Mouse (Mus musculus): ENCODE results near the gene Smarcb1. TPM values are rescaled to one million over a fixed set of nuclear protein-coding genes. Genes with fewer than 3 reads are reported as not detected.

The Smarcb1 gene
- polyA plus RNA-seq, 1 experiment from 2014 or later: 54.9 TPM

GRCm38 (mm10) chr10:75940520-75940919 lies 19.1 kb upstream of the Smarcb1 start, which contains the start of gene Gm867:
TSS of gene Gm867 (minus strand) at chr10:75940672.
- H3K36me3 ChIP-seq (ENCODE audit: control insufficient read depth, insufficient read depth): no peaks in the 10 kb centered on the region
- no peak within 1 kb of the TSS for H3K4me2 ChIP-seq (replicated peaks; ENCODE audit: low read depth)
- no peak within 1 kb of the TSS for H3K27ac ChIP-seq (ENCODE audit: low read depth, low read length)
- no peaks in the 10 kb centered on the region for H3K4me1 ChIP-seq (replicated peaks; ENCODE audit: control insufficient read depth, insufficient read depth, low read length)
- H3K4me3 ChIP-seq (ENCODE audit: low read depth, low read length): no peak within 1 kb of the TSS
- H3K9me3 ChIP-seq (ENCODE audit: control insufficient read depth): no peaks in the 10 kb centered on the region
- no peak for TF ChIP-seq CTCF (IDR thresholded peaks at IDR 0.05; ENCODE audit: low read depth)
- ATAC-seq: no peak
- H3K9ac ChIP-seq (ENCODE audit: low read depth, low read length): no peak within 1 kb of the TSS
- 79% methylated on average over 5 of the region's 5 CpGs for WGBS
- H3K27me3 ChIP-seq (replicated peaks; ENCODE audit: control insufficient read depth, insufficient read depth, low read length): no peaks in the 10 kb centered on the region

- Histone ChIP-seq H3K9me3 (ENCODE audit: control insufficient read depth) (no peaks in the 10 kb centered on the region), H3K9ac (ENCODE audit: low read depth, low read length) (no peak overlapping the region), H3K4me1 (replicated peaks; ENCODE audit: control insufficient read depth, insufficient read depth, low read length) (no peaks in the 10 kb centered on the region), H3K27me3 (replicated peaks; ENCODE audit: control insufficient read depth, insufficient read depth, low read length) (no peaks in the 10 kb centered on the region), H3K36me3 (ENCODE audit: control insufficient read depth, insufficient read depth) (no peaks in the 10 kb centered on the region), H3K4me2 (replicated peaks; ENCODE audit: low read depth) (no peak overlapping the region), H3K27ac (ENCODE audit: low read depth, low read length) (no peak overlapping the region), H3K4me3 (ENCODE audit: low read depth, low read length) (no peak overlapping the region)
- TF ChIP-seq CTCF (IDR thresholded peaks at IDR 0.05; ENCODE audit: low read depth): no peak
- no peak for ATAC-seq
- WGBS: 58% methylated on average over 9 of the region's 9 CpGs
Observed at GRCm38 (mm10) chr10:75939481-75940234, 18.2 kb upstream of the Smarcb1 start.

- Histone ChIP-seq H3K4me2 (replicated peaks; ENCODE audit: low read depth) (no peak overlapping the region), H3K9ac (ENCODE audit: low read depth, low read length) (no peak overlapping the region), H3K27me3 (replicated peaks; ENCODE audit: control insufficient read depth, insufficient read depth, low read length) (no peaks in the 10 kb centered on the region), H3K4me1 (replicated peaks; ENCODE audit: control insufficient read depth, insufficient read depth, low read length) (no peaks in the 10 kb centered on the region), H3K27ac (ENCODE audit: low read depth, low read length) (no peak overlapping the region), H3K9me3 (ENCODE audit: control insufficient read depth) (no peaks in the 10 kb centered on the region), H3K4me3 (ENCODE audit: low read depth, low read length) (no peak overlapping the region), H3K36me3 (ENCODE audit: control insufficient read depth, insufficient read depth) (no peaks in the 10 kb centered on the region)
- 48% methylated on average over 10 of the region's 10 CpGs for WGBS
- no peak for TF ChIP-seq CTCF (IDR thresholded peaks at IDR 0.05; ENCODE audit: low read depth)
- ATAC-seq: no peak
Observed at GRCm38 (mm10) chr10:75937851-75938643, 16.6 kb upstream of the Smarcb1 start.

DNA sequence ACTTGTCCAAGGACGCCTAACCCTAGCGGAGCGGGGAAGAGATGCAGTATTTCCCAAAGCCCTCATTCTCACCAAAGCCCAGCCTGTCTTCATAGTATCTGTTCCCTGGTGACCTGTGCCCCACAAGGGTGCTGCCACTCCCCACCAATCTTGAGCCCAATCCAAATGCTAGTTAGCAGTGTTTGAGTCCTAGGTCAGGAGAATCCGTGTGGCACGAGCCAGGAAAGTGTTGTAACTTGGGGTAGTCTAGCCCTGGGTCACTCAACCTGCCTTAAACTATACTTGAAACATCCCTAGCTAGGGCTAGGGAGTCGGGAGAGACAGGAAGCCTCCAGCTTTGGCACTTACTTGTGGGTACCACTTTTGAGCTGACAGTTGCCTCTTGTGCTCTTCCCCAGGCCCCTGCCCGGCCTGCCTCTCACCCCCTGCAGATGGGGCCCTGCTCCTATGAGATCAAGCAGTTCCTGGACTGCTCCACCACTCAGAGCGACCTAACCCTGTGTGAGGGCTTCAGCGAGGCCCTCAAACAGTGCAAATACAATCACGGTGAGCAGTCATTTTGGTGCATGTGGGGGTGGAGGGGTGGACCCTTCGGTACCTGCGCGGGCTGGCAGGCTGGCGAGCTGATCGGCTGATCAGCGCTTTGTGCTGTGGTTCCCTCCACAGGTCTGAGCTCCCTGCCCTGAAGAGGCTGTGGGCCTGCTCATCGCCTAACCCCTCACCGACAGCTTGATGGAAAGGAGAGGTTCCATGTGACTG lies 15.7 kb upstream of the Smarcb1 start:
- H3K4me3 ChIP-seq (ENCODE audit: low read depth, low read length): no peak overlapping the region
- H3K4me2 ChIP-seq (replicated peaks; ENCODE audit: low read depth): peak overlapping the region; percentile 85
- TF ChIP-seq CTCF (IDR thresholded peaks at IDR 0.05; ENCODE audit: low read depth): no peak
- no peaks in the 10 kb centered on the region for H3K9me3 ChIP-seq (ENCODE audit: control insufficient read depth)
- H3K4me1 ChIP-seq (replicated peaks; ENCODE audit: control insufficient read depth, insufficient read depth, low read length): no peaks in the 10 kb centered on the region; the same call in 1 of the 2 replicates
- no peak for ATAC-seq
- peaks cover 2% of the 10 kb centered on the region; the same call in 1 of the 2 replicates for H3K27me3 ChIP-seq (replicated peaks; ENCODE audit: control insufficient read depth, insufficient read depth, low read length)
- no peak overlapping the region for H3K9ac ChIP-seq (ENCODE audit: low read depth, low read length)
- no peaks in the 10 kb centered on the region for H3K36me3 ChIP-seq (ENCODE audit: control insufficient read depth, insufficient read depth)
- no peak overlapping the region for H3K27ac ChIP-seq (ENCODE audit: low read depth, low read length)
- WGBS: 54% methylated on average over 18 of the region's 18 CpGs

DNA sequence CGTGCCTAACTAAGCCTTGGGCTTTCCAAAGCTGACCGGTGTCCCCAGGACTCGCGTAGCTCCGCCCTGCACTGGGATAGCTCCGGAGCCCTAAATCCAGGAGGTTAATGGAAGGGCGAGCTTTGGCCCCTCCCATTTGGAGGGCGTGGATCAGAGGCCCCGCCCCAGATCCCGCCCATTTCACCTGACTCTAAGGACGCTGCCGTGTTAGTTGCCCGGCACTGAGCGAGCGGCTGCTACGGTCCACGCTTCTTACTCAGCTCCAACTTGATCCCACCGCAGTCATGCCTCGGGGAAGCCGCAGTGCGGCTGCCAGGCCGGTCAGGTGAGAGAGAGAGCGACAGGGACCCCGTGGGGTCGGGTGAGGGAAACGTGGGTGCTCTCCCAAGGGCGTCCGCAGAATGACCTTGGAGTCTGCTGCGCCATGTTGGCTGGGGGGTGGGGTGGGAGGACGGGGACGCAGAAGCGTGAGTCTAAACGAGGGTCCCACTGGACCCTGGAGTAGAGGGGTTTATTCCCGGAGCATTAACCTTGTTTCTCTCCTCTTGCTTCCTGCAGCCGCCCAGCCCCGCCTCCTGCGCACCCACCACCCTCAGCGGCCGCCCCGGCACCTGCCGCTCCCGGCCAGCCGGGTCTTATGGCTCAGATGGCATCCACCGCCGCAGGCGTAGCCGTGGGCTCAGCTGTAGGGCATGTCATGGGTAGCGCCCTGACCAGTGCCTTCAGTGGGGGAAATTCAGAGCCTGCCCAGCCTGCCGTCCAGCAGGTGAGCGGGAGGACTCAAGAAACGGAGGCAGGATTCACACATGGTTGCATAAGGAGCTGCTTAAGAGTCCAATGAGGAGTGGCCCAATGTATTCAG lies 14.5 kb upstream of the Smarcb1 start, which contains the start of gene Mmp11:
TSS of gene Mmp11 (minus strand) at position 817 of the 862 bp plus-strand sequence.
- Histone ChIP-seq H3K9me3 (ENCODE audit: control insufficient read depth) (no peaks in the 10 kb centered on the region), H3K4me1 (replicated peaks; ENCODE audit: control insufficient read depth, insufficient read depth, low read length) (no peaks in the 10 kb centered on the region; the same call in 1 of the 2 replicates), H3K36me3 (ENCODE audit: control insufficient read depth, insufficient read depth) (no peaks in the 10 kb centered on the region), H3K4me3 (ENCODE audit: low read depth, low read length) (peak within 1 kb of the TSS; percentile 62), H3K27ac (ENCODE audit: low read depth, low read length) (0 out of 2 replicates have a peak within 1 kb of the TSS, but pooled peaks have one; percentile 37), H3K27me3 (replicated peaks; ENCODE audit: control insufficient read depth, insufficient read depth, low read length) (peaks cover 11% of the 10 kb centered on the region; the same call in 1 of the 2 replicates), H3K4me2 (replicated peaks; ENCODE audit: low read depth) (peak within 1 kb of the TSS; percentile 85), H3K9ac (ENCODE audit: low read depth, low read length) (peak within 1 kb of the TSS; percentile 53)
- peak; percentile 83 for ATAC-seq
- no peak for TF ChIP-seq CTCF (IDR thresholded peaks at IDR 0.05; ENCODE audit: low read depth)
- 2% methylated on average over 51 of the region's 51 CpGs for WGBS
